Mouse (Mus musculus) olfactory bulb, adult 2 months (tissue): ENCODE results near the gene Kif1b. TPM values are rescaled to one million over a fixed set of nuclear protein-coding genes. Genes with fewer than 3 reads are reported as not detected.

Experiments
- H3K27ac ChIP-seq: fragments of 200-500 bp; 2 replicates; pipeline ENCODE4 v1.5.1; 2012; ENCODE audit warnings: low read depth, low read length; ENCODE audit not compliant: insufficient read depth
- H3K4me1 ChIP-seq: fragments of 200-500 bp; 2 replicates; pipeline ENCODE4 v1.6.1; 2012; ENCODE audit warnings: low read length; ENCODE audit not compliant: control insufficient read depth, insufficient read depth
- H3K4me3 ChIP-seq: fragments of 200-500 bp; 2 replicates; pipeline ENCODE4 v1.5.1; 2012; ENCODE audit warnings: mild to moderate bottlenecking, low read depth, low read length, moderate library complexity; ENCODE audit not compliant: insufficient read depth
- CTCF ChIP-seq: fragments of 200-500 bp; IDR thresholded peaks from 2 replicates; pipeline ENCODE4 v1.5.1; 2012; ENCODE audit warnings: low read depth, mild to moderate bottlenecking, low read length, moderate library complexity; ENCODE audit not compliant: insufficient read depth
- POLR2A ChIP-seq: fragments of 200-500 bp; IDR thresholded peaks from 2 replicates; pipeline ENCODE4 v1.6.1; 2012; ENCODE audit warnings: mild to moderate bottlenecking, low read depth, low read length, moderate library complexity; ENCODE audit not compliant: insufficient read depth
- WGBS: fragments of 180-500 bp; shearing (Covaris S2); methylation state at CpG from one replicate; pipeline ENCODE4 v1.1.7; 2018; 5-methylcytosine and 5-hydroxymethylcytosine counted together
- polyA plus RNA-seq: library from polyadenylated mRNA; stranded (reverse); fragments of >200 nt; gene quantifications from 2 replicates; pipeline ENCODE4 v1.2.4, GENCODE M21; 2012; ENCODE audit warnings: low replicate concordance; ENCODE audit not compliant: missing spikeins, insufficient read depth, insufficient read length

Kif1b gene
- polyA plus RNA-seq, 1 experiment: 79.8 TPM

DNA sequence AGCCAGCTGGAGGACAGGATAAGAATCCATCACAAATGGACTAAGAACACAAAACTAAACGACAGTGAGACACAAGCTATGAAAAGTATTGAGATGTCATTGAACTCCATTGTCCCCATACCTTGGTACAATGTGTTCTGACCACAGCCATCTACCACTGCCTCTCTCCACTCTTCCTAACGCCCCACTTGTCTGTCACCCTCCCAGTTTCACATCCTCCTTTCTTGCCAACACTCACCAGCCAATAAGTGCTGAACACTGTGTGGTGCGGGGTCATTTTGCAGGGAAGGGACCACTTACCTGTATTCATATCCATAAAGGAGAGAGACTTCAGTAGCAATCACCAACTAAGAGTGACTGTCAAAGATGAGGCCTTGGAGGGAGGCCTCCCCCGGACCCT, 106.4 kb downstream of the Kif1b start:
- Histone ChIP-seq H3K27ac (no peak overlapping the region), H3K4me3 (no peak overlapping the region), H3K4me1 (no peaks in the 10 kb centered on the region)
- 90% methylated on average over 4 of the region's 4 CpGs for WGBS
- TF ChIP-seq CTCF: no peak
- no peak for TF ChIP-seq POLR2A

DNA sequence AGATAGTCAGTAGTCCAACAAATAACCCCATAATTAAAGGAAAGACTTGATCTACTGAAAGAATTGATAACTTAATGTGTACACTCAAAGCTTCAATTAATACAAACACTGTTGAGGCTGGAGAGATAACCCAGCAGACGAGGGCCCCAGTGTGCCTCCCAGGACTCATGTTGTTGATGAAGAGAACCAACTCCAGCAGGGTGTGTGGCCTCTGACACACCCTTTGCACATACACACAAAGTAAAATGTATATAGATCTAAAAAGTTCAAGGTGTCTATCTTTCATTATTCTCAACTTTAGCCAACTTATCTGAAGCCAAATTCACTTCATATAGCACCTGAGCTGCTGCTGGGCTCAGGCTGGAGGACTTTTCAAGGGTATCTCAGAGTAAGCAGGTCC, 110.3 kb downstream of the Kif1b start:
- H3K27ac ChIP-seq: no peak overlapping the region
- no peaks in the 10 kb centered on the region for H3K4me1 ChIP-seq
- TF ChIP-seq CTCF (no peak), POLR2A (no peak)
- no peak overlapping the region for H3K4me3 ChIP-seq
- 61% methylated on average over 1 of the region's 1 CpGs for WGBS

DNA sequence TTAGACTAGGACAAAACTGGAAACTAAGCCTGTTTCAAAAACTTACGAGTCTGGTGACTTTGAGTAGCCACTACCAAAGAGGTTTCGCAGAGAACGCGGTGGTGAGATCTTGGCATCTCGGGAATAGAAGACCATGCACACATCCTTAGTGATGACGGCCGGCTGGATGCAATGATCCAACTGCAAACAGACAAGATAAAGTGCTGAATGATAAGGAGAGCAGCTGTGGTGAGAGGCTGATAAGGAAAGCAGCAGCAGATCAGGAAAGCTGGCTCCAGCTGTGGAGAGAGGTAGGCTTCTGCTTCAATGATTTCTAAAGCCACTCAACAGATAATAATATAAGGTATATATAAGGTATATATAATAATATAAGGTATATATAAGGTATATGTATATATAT, 116.4 kb downstream of the Kif1b start:
- H3K27ac ChIP-seq: no peak overlapping the region
- H3K4me1 ChIP-seq: no peaks in the 10 kb centered on the region
- 98% methylated on average over 7 of the region's 7 CpGs for WGBS
- no peak for TF ChIP-seq CTCF
- TF ChIP-seq POLR2A: no peak
- H3K4me3 ChIP-seq: no peak overlapping the region

DNA sequence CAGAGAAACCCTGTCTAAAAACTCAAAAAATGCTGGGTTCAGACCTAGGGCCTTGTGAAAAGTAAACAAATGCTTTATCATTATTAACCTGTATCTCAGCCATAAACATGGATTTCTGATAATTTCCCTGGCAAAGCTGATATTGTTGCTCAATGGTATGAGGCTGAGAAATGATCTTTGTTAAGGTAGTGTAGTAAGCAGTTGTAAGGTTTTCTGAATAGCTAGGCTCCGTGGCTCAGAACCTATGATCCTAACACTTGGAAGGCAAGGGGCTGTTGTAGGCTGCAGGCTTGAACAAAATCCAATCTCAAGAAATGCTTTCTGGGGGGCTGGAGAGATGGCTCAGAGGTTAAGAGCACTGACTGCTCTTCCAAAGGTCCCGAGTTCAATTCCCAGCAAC, 118.9 kb downstream of the Kif1b start:
- WGBS: 88% methylated on average over 2 of the region's 2 CpGs
- H3K27ac ChIP-seq: no peak overlapping the region
- no peak overlapping the region for H3K4me3 ChIP-seq
- H3K4me1 ChIP-seq: no peaks in the 10 kb centered on the region
- TF ChIP-seq CTCF (no peak), POLR2A (no peak)

DNA sequence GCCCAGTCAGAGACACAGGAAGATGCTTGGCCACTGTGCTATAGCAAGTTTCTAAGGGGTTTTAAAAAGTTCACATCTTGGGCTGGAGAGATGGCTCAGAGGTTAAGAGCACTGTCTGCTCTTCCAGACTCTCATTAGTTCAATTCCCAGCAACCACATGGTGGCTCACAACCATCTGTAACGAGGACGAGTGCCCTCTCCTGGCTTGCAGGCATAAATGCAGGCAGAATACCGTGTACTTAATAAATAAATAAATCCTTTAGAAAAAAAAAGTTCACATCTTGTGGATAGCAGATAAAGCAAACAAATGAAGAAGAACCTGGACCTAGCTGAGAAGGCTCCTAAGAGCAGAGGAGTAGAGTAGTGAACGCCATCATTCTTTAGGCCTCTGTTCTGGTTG, 124.7 kb downstream of the Kif1b start:
- Histone ChIP-seq H3K4me1 (no peaks in the 10 kb centered on the region), H3K27ac (no peak overlapping the region), H3K4me3 (no peak overlapping the region)
- TF ChIP-seq CTCF (no peak), POLR2A (no peak)
- 73% methylated on average over 4 of the region's 4 CpGs for WGBS

DNA sequence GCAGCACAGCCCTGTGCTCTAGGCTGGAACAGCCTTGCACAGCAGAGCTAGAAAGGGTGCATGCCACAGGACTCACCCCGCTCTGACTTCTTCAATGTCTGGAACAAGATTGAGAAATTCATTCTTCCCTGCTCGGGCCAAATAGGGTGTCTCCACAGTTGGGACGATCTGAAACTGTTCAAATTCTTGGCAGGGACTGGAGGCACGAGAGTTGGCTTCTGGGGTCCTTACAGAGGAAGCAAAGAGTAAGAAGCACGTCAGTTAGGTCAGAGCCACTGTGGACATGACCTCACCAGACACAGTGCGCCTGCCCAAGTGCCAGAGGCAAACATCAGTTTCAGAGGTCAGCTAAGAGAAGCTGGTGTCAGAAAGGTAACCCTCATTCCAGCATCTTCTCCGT, 125.3 kb downstream of the Kif1b start:
- H3K27ac ChIP-seq: no peak overlapping the region
- WGBS: 85% methylated on average over 7 of the region's 7 CpGs
- no peak for TF ChIP-seq CTCF
- TF ChIP-seq POLR2A: no peak
- no peak overlapping the region for H3K4me3 ChIP-seq
- no peaks in the 10 kb centered on the region for H3K4me1 ChIP-seq

DNA sequence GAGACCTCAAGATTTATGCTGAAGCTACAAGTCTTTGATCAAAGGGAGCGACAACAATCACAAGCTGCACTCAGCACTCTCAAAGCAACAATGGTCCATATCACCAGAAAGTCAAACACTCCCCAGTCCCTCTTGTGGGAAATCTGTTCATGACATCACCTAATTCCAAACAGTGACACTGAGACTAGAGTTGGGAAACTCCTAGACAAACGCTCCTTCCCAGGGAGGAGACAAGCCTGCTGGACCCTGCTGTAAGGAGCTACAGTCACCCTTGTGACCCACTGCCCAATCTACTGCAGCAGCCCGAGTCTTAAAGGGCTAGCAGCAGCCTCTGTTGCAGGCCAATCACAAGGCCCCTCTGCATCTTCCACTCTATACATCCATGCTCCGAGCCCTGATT, 127.9 kb downstream of the Kif1b start:
- no peaks in the 10 kb centered on the region for H3K4me1 ChIP-seq
- WGBS: 71% methylated on average over 4 of the region's 4 CpGs
- no peak overlapping the region for H3K4me3 ChIP-seq
- no peak overlapping the region for H3K27ac ChIP-seq
- no peak for TF ChIP-seq POLR2A
- TF ChIP-seq CTCF: no peak

DNA sequence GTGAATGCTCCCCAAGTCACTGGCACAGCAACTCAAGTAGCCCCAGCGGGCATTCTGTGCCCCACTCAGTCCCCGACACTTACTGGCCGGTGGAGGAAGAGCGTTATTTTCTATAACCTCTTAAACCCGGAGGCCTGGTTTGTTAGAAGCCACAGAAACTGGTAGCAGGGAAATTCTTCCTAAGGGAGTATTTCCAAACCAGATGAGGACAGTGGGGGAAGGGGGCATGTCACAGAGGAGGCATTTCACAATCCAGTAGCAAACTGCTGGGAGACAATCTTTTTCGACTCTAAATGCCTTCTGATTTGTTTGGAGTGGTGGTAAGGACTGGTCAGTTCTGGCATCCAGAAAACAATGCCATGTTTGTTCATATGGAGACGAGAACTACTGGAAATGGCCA, 128.3 kb downstream of the Kif1b start:
- Histone ChIP-seq H3K4me3 (no peak overlapping the region), H3K4me1 (no peaks in the 10 kb centered on the region), H3K27ac (no peak overlapping the region)
- TF ChIP-seq CTCF (no peak), POLR2A (no peak)
- WGBS: 82% methylated on average over 7 of the region's 7 CpGs

DNA sequence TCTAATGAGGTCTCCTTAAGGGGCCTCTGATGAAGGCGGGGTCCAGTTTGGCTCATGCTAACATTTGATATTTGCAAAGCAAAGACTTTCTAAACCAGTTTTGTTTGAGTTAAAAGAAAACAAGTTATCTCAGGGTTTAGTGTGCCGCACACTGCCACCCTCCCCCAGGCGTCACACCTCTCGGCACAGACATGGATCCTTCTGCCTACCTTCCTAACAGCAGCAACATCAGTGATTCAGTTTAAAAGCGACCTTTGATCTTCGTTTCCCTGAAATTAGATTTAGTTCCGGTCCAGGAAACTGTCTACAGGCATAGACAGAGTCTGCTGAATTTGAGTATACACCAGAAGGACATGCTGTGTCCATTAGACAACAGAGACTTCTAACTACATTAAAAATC, 129.2 kb downstream of the Kif1b start:
- no peak for TF ChIP-seq POLR2A
- no peak for TF ChIP-seq CTCF
- Histone ChIP-seq H3K4me1 (no peaks in the 10 kb centered on the region), H3K4me3 (no peak overlapping the region), H3K27ac (no peak overlapping the region)
- 87% methylated on average over 7 of the region's 7 CpGs for WGBS

DNA sequence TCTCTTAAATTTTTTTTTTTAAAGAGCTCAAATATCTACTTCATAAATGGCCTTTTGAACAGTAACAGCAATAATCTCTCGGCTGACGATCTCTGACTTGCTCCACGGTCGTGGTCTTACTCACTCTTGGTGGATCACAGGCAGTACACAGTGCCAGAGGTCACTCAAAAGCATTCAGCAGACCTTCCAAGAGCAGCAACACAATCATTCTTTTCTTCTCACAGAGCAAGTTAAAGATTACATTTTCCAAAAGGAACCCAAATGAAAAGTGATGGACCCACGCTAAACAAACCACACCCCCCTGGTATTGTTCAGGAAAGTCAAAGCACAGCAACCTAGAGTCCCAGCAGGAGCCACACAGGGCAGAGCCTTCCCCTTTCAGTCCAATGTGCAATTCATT, 130.4 kb downstream of the Kif1b start:
- Histone ChIP-seq H3K27ac (no peak overlapping the region), H3K4me3 (no peak overlapping the region), H3K4me1 (peaks cover 2% of the 10 kb centered on the region; the same call in 1 of the 2 replicates)
- 58% methylated on average over 5 of the region's 5 CpGs for WGBS
- TF ChIP-seq CTCF (no peak), POLR2A (no peak)
